Mouse (Mus musculus) thymus, adult 2 months (tissue): ENCODE results near the gene Plcg2. TPM values are rescaled to one million over a fixed set of nuclear protein-coding genes. Genes with fewer than 3 reads are reported as not detected.

Experiments used
- DNase-seq: peaks from one replicate; pipeline ENCODE4 v3.0.0; 2021
- H3K27ac ChIP-seq: fragments of 200-500 bp; 2 replicates; pipeline ENCODE4 v1.5.1; 2012; ENCODE audit warnings: low read length, control low read depth; ENCODE audit not compliant: control insufficient read depth, insufficient read depth
- H3K27me3 ChIP-seq: fragments of 200-500 bp; 2 replicates; pipeline ENCODE4 v1.6.1; 2012; ENCODE audit warnings: mild to moderate bottlenecking, low read length, moderate library complexity, mixed read lengths; ENCODE audit not compliant: control insufficient read depth, insufficient read depth
- H3K36me3 ChIP-seq: fragments of 200-500 bp; 2 replicates; pipeline ENCODE4 v1.6.1; 2012; ENCODE audit warnings: mild to moderate bottlenecking, low read length, moderate library complexity; ENCODE audit not compliant: control insufficient read depth, insufficient read depth
- H3K4me1 ChIP-seq: fragments of 200-500 bp; replicated peaks from 2 replicates; pipeline ENCODE4 v1.6.1; 2012; ENCODE audit warnings: low read length; ENCODE audit not compliant: control insufficient read depth, insufficient read depth
- H3K4me3 ChIP-seq: fragments of 200-500 bp; 2 replicates; pipeline ENCODE4 v1.5.1; 2012; ENCODE audit warnings: mild to moderate bottlenecking, low read length, control low read depth, moderate library complexity; ENCODE audit not compliant: control insufficient read depth, insufficient read depth
- CTCF ChIP-seq: fragments of 200-500 bp; IDR thresholded peaks from 2 replicates; pipeline ENCODE4 v1.5.1; 2012; ENCODE audit warnings: mild to moderate bottlenecking, control low read depth, low read length, moderate library complexity, borderline replicate concordance; ENCODE audit not compliant: control insufficient read depth, poor library complexity, insufficient read depth; ENCODE audit errors: extremely low read depth
- POLR2A ChIP-seq: fragments of 200-500 bp; IDR thresholded peaks from 2 replicates; pipeline ENCODE4 v1.6.1; 2012; ENCODE audit warnings: mild to moderate bottlenecking, low read length, control low read depth, moderate library complexity; ENCODE audit not compliant: control insufficient read depth, poor library complexity, insufficient read depth; ENCODE audit errors: extremely low read depth
- WGBS: fragments of 180-500 bp; shearing (Covaris S2); methylation state at CpG from one replicate; pipeline ENCODE4 v1.1.7; 2018; 5-methylcytosine and 5-hydroxymethylcytosine counted together
- polyA plus RNA-seq: library from polyadenylated mRNA; depleted of rRNA; stranded (reverse); fragments of >200 nt; gene quantifications from 2 replicates; pipeline ENCODE4 v1.2.3, GENCODE M21; 2012

Plcg2 gene
- polyA plus RNA-seq, 1 experiment: 9.0 TPM

- H3K4me3 ChIP-seq: peak overlapping the region; percentile 61
Measured at GRCm38 (mm10) chr8:117498915-117499540, 937 bp downstream of the Plcg2 start.

GRCm38 (mm10) chr8:117500232-117500823, 2.2 kb downstream of the Plcg2 start:
- Histone ChIP-seq H3K27ac (no peak overlapping the region), H3K4me3 (no peak overlapping the region), H3K27me3 (no peaks in the 10 kb centered on the region; the same call in 1 of the 2 replicates), H3K36me3 (no peaks in the 10 kb centered on the region), H3K4me1 (peaks cover 14% of the 10 kb centered on the region)
- WGBS: 47% methylated on average over 5 of the region's 5 CpGs
- DNase-seq: no peak
- TF ChIP-seq POLR2A (no peak), CTCF (no peak)

More at GRCm38 (mm10) chr8:117498915-117499540, 937 bp downstream of the Plcg2 start:
- Histone ChIP-seq H3K4me1 (peaks cover 14% of the 10 kb centered on the region), H3K27me3 (no peaks in the 10 kb centered on the region; the same call in 1 of the 2 replicates), H3K27ac (no peak overlapping the region), H3K36me3 (no peaks in the 10 kb centered on the region)
- 14% methylated on average over 20 of the region's 20 CpGs for WGBS
- TF ChIP-seq POLR2A (no peak), CTCF (no peak)
- peak; percentile 4 for DNase-seq

- Histone ChIP-seq H3K27ac (no peak overlapping the region), H3K36me3 (no peaks in the 10 kb centered on the region), H3K4me3 (no peak overlapping the region), H3K4me1 (peaks cover 14% of the 10 kb centered on the region), H3K27me3 (no peaks in the 10 kb centered on the region; the same call in 1 of the 2 replicates)
- WGBS: 97% methylated on average over 6 of the region's 6 CpGs
- DNase-seq: no peak
- TF ChIP-seq CTCF: no peak
- no peak for TF ChIP-seq POLR2A
Measured at GRCm38 (mm10) chr8:117501323-117501722, 3.2 kb downstream of the Plcg2 start.

- TF ChIP-seq CTCF: no peak
- no peak for TF ChIP-seq POLR2A
- Histone ChIP-seq H3K27ac (no peak overlapping the region), H3K4me1 (peaks cover 8% of the 10 kb centered on the region; the same call in 1 of the 2 replicates), H3K4me3 (no peak overlapping the region), H3K27me3 (no peaks in the 10 kb centered on the region), H3K36me3 (no peaks in the 10 kb centered on the region)
- 94% methylated on average over 13 of the region's 13 CpGs for WGBS
- DNase-seq: no peak
Measured at GRCm38 (mm10) chr8:117503405-117504069, 5.4 kb downstream of the Plcg2 start.

GRCm38 (mm10) chr8:117507703-117508102, 9.6 kb downstream of the Plcg2 start:
- Histone ChIP-seq H3K27ac (no peak overlapping the region), H3K36me3 (no peaks in the 10 kb centered on the region)
- WGBS: 67% methylated on average over 8 of the region's 8 CpGs

GRCm38 (mm10) chr8:117516876-117517565, 18.9 kb downstream of the Plcg2 start:
- TF ChIP-seq POLR2A: no peak
- no peak for TF ChIP-seq CTCF
- H3K36me3 ChIP-seq: no peaks in the 10 kb centered on the region
- H3K4me1 ChIP-seq: no peaks in the 10 kb centered on the region
- no peak overlapping the region for H3K4me3 ChIP-seq
- H3K27ac ChIP-seq: no peak overlapping the region
- 81% methylated on average over 14 of the region's 14 CpGs for WGBS
- H3K27me3 ChIP-seq: no peaks in the 10 kb centered on the region
- DNase-seq: no peak

More at GRCm38 (mm10) chr8:117507703-117508102, 9.6 kb downstream of the Plcg2 start:
- no peak for DNase-seq
- no peaks in the 10 kb centered on the region for H3K27me3 ChIP-seq
- TF ChIP-seq POLR2A (no peak), CTCF (no peak)
- no peaks in the 10 kb centered on the region for H3K4me1 ChIP-seq
- H3K4me3 ChIP-seq: no peak overlapping the region
